13 mouse cellular contexts compared by ENCODE assay signal in the genomic region with DNA sequence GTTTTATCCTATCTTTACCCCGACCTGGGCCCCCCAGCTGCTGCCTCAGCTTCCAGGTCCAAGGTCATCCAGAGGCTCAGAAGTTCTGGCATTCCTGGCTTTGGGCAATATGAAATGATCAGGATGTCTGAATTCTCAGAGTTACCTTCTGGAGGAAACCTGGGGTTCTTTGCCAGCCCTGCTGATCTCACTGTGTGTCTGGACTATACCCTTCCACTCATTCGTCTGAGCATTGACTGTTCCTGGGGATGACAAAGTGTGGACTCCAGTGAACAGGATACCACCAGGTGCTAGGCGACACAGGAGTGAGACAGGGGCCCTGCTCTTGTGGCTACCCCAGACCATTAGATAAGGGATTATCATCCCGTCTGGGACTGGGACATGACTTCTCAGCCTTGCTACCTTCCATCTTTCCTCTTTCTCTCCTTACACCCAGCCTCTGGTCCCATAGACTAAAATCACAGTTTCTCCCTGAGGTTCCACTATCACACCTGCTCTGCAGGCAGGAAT.
"Had no signal": no experiment of that assay in that cellular context is flagged by ENCODE, and none has a peak within 500 bp of the region (broad histone marks: within the 10 kb centered on the region; RNA-seq: fewer than 3 reads in every experiment).

No protein-coding gene starts in this region.

- H3K9ac ChIP-seq: liver, embryonic 13.5 days; liver, postnatal 0 days; lung, embryonic 15.5 days; midbrain, embryonic 12.5 days; stomach, embryonic 15.5 days had no signal

- DNase-seq: kidney, postnatal 25 days; liver, embryonic 13.5 days; liver, postnatal 0 days; lung, postnatal 14 days; right cerebral cortex, postnatal 14 days; thymus, postnatal 4 days had no signal

- ATAC-seq: liver, postnatal 0 days had no signal

- H3K4me1 ChIP-seq: stomach, embryonic 15.5 days had no signal

- H3K27ac ChIP-seq: left cerebral cortex, adult 2 months; limb, embryonic 10.5 days; liver, embryonic 13.5 days; lung, embryonic 15.5 days; macrophage; midbrain, embryonic 12.5 days; stomach, embryonic 15.5 days had no signal

- H3K9me3 ChIP-seq: limb, embryonic 10.5 days; liver, embryonic 13.5 days; lung, embryonic 15.5 days; megakaryocyte, embryonic 14.5 days; midbrain, embryonic 12.5 days; stomach, embryonic 15.5 days had no signal

- H3K27me3 ChIP-seq: liver, embryonic 13.5 days; lung, embryonic 15.5 days; midbrain, embryonic 12.5 days; stomach, embryonic 15.5 days had no signal

- H3K4me3 ChIP-seq: left cerebral cortex, adult 2 months; limb, embryonic 10.5 days; liver, embryonic 13.5 days; lung, embryonic 15.5 days; megakaryocyte, embryonic 14.5 days; midbrain, embryonic 12.5 days; stomach, embryonic 15.5 days had no signal

- H3K36me3 ChIP-seq: limb, embryonic 10.5 days; liver, embryonic 13.5 days; lung, embryonic 15.5 days; midbrain, embryonic 12.5 days; stomach, embryonic 15.5 days had no signal

- H3K4me2 ChIP-seq: liver, embryonic 13.5 days; lung, embryonic 15.5 days; midbrain, embryonic 12.5 days; stomach, embryonic 15.5 days had no signal
